Mouse (Mus musculus) limb, embryonic 12.5 days (tissue): ENCODE data around the gene Rft1. TPM values are rescaled to one million over a fixed set of nuclear protein-coding genes. Genes with fewer than 3 reads are reported as not detected.

Source experiments
- ATAC-seq: fragments of 200-750 bp; cut with Nextera tagmentation; 2 replicates; pipeline ENCODE4 v1.8.0; 2017; ENCODE audit warnings: low read depth, moderate TSS enrichment; ENCODE audit not compliant: insufficient number of reproducible peaks, insufficient read depth, low FRiP score, low TSS enrichment
- H3K27ac ChIP-seq: fragments of 300-500 bp; sonication (generic); 2 replicates; pipeline ENCODE4 v1.5.1; 2016; ENCODE audit warnings: mild to moderate bottlenecking, moderate library complexity
- H3K27me3 ChIP-seq: fragments of 300-500 bp; sonication (generic); 2 replicates; pipeline ENCODE4 v1.6.1; 2016; ENCODE audit warnings: mild to moderate bottlenecking, moderate library complexity
- H3K36me3 ChIP-seq: fragments of 300-500 bp; sonication (generic); 2 replicates; pipeline ENCODE4 v1.6.1; 2016; ENCODE audit warnings: mild to moderate bottlenecking, moderate library complexity
- H3K4me1 ChIP-seq: fragments of 300-500 bp; sonication (generic); replicated peaks from 2 replicates; pipeline ENCODE4 v1.6.1; 2016
- H3K4me2 ChIP-seq: fragments of 300-500 bp; sonication (generic); 2 replicates; pipeline ENCODE4 v1.6.1; 2016; ENCODE audit warnings: mild to moderate bottlenecking, moderate library complexity
- H3K4me3 ChIP-seq: fragments of 300-500 bp; sonication (generic); replicated peaks from 2 replicates; pipeline ENCODE4 v1.5.1; 2016; ENCODE audit warnings: mild to moderate bottlenecking
- H3K9ac ChIP-seq: fragments of 300-500 bp; sonication (generic); replicated peaks from 2 replicates; pipeline ENCODE4 v1.6.1; 2016; ENCODE audit warnings: mild to moderate bottlenecking, moderate library complexity
- H3K9me3 ChIP-seq: fragments of 300-500 bp; sonication (generic); 2 replicates; pipeline ENCODE4 v1.6.1; 2016; ENCODE audit warnings: mild to moderate bottlenecking, moderate library complexity
- WGBS: fragments of 180-500 bp; shearing (Covaris S2); methylation state at CpG from one replicate; pipeline ENCODE4 v1.1.7; 2016; 5-methylcytosine and 5-hydroxymethylcytosine counted together
- polyA plus RNA-seq: library from polyadenylated mRNA; unstranded; fragments of >200 nt; fragmentation: Nextera tagmentation; extraction: Ambion mirVana; gene quantifications from 2 replicates; pipeline ENCODE4 v1.2.1, GENCODE M21; 2016

The Rft1 gene
- polyA plus RNA-seq, 1 experiment from 2014 or later, result 20.3 TPM

DNA sequence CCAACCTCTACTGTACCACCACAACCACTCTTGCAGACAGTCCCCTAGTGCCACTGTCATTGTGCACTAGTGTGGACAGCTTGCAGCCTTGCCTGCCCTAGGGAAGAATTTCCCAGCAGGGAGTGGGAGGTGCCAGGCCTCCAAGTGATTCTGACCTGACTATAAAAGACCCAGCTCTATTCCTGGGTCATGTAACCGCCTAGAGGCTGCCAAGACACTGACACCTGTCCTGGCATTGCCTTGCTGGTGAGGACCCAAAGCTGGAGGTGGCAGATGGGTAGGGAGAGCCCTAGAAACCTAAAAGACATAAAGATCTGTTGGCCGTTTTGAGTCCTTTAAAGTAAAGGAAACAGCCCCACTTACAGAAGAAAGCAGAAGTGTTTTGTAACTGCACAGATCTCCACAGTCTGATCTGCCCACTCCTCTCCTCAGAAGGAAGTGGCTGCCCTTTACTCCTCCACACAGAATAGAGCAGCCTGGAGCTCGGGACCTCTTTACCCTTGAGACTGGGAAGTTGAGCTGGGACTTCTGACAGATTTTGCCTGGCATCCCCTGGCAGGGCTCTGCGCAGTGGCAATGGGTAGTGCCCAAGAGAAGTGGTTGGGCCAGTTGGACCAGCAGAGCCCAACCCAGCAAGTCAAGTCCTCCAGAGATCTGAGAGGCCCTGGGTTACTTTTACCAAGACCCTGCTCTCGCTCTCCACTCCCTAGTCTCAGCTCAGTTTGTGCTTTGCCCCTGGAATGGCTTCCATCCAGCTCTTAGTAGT lies 23.2 kb upstream of the Rft1 start:
- H3K9me3 ChIP-seq, result no peaks in the 10 kb centered on the region
- peaks cover 22% of the 10 kb centered on the region for H3K4me1 ChIP-seq
- WGBS, result 70% methylated on average over 5 of the region's 5 CpGs
- H3K9ac ChIP-seq, result no peak overlapping the region
- H3K4me2 ChIP-seq, result no peak overlapping the region
- no peak overlapping the region for H3K27ac ChIP-seq
- no peaks in the 10 kb centered on the region for H3K36me3 ChIP-seq
- ATAC-seq, result no peak
- no peaks in the 10 kb centered on the region for H3K27me3 ChIP-seq
- no peak overlapping the region for H3K4me3 ChIP-seq

DNA sequence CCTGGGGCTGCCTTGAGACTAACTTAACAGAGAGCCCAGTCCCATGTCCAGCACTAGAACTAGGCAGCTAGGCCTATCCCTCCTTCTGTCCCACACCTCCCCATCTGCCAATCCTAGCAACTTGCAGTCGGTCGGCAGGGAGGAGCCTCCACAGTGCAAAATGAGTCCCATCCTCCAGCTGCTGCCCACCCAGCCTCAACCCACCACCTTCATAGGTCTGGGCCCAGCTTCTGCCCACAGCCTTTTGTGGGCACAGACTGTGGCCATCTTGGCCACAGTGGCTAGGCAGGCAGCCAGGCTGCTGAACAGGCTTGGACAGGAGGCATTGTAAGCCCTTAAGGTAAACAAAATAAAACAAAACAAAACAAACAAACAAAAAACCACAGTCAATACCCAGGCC lies 22.3 kb upstream of the Rft1 start:
- Histone ChIP-seq H3K4me1 (peaks cover 24% of the 10 kb centered on the region), H3K4me3 (no peak overlapping the region), H3K4me2 (no peak overlapping the region), H3K27ac (no peak overlapping the region), H3K9me3 (no peaks in the 10 kb centered on the region), H3K9ac (no peak overlapping the region), H3K27me3 (no peaks in the 10 kb centered on the region), H3K36me3 (no peaks in the 10 kb centered on the region)
- no peak for ATAC-seq
- WGBS, result 35% methylated on average over 2 of the region's 2 CpGs

DNA sequence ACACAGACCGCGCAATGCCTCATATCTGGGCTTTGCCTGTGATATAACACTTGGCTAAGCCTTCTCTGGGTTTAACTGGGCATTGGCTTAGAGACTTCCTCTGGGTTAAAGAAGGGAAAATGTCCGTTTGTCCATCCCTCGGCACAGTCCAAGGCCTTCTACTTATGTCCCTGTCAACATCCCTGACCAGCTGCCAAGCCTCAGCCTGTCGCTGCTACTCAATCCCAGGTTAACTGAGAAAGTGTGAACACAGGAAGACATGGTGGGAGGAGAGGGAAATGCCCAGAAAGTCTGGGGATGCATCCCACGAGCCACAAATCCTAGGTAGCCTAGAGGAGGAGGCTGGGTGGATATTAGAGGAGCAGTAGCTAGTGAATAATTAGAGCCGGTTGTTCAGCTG lies 20.5 kb upstream of the Rft1 start:
- H3K27me3 ChIP-seq, result no peaks in the 10 kb centered on the region

DNA sequence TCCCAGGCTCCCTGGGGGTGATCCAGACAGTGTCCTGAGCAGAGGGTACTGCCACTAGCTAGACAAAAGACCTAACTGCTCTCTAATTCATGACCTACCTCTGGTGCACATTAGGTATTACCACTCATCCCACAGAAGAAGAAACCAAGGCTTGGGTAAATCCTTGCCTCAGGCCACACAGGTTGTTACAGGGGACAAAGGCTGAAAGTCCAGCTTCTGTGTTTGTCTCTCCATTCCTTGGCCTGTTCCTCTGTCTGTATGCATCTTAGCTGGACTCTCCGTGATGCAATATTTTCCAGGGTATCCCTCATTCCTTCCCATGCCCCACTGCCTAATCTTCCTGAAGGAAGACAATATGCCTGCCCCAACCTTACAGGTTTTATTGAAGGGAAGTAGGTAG lies 19.7 kb upstream of the Rft1 start:
- no peak overlapping the region for H3K27ac ChIP-seq
- H3K36me3 ChIP-seq, result no peaks in the 10 kb centered on the region
- no peaks in the 10 kb centered on the region for H3K27me3 ChIP-seq
- no peaks in the 10 kb centered on the region for H3K9me3 ChIP-seq
- no peak overlapping the region for H3K4me3 ChIP-seq
- no peak for ATAC-seq
- no peak overlapping the region for H3K9ac ChIP-seq
- H3K4me1 ChIP-seq, result peaks cover 33% of the 10 kb centered on the region
- H3K4me2 ChIP-seq, result no peak overlapping the region
- WGBS, result 81% methylated on average over 1 of the region's 1 CpGs

More for the DNA sequence above, 20.5 kb upstream of the Rft1 start:
- H3K36me3 ChIP-seq, result no peaks in the 10 kb centered on the region
- no peak for ATAC-seq
- WGBS, result 66% methylated on average over 7 of the region's 7 CpGs
- no peaks in the 10 kb centered on the region for H3K9me3 ChIP-seq
- peaks cover 33% of the 10 kb centered on the region for H3K4me1 ChIP-seq
- no peak overlapping the region for H3K9ac ChIP-seq
- H3K4me2 ChIP-seq, result no peak overlapping the region
- H3K27ac ChIP-seq, result no peak overlapping the region
- H3K4me3 ChIP-seq, result no peak overlapping the region

DNA sequence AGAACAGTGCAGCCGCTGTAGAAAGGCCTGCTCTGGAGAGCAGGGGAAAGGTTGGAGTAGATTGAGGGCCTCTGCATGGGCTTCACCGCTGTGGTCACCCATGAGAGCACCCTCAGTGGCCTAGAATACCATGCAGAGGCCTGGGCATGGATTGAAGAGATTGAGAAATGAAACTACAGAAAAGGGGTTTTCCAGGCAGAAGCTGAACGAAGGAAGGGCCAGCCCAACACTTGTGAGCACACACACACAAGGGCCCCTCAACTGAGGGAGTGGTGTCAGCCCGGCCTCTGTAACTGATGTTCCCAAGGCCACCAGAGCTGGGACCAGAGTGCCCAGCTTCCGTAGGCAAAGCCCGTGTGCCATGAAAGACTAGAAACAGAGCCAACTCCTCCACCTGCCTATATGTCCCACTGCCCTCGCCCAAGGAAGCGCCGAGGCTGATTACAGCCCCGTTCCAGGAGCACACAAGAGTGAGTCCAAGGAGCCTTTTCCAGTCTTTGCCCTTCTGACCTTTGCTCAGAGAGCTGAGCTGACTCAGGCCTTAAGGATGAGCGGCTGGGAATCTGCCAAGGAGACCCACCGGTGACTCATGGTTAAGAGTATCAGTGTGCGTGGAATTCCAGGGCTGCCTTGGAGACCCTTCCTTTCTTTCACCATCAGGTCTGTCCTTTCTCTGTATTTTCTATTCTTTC lies 18.8 kb upstream of the Rft1 start:
- WGBS, result 86% methylated on average over 13 of the region's 13 CpGs
- Histone ChIP-seq H3K4me1 (peaks cover 33% of the 10 kb centered on the region), H3K4me2 (no peak overlapping the region), H3K27me3 (no peaks in the 10 kb centered on the region), H3K9ac (no peak overlapping the region), H3K4me3 (no peak overlapping the region), H3K27ac (no peak overlapping the region), H3K36me3 (no peaks in the 10 kb centered on the region), H3K9me3 (no peaks in the 10 kb centered on the region)
- no peak for ATAC-seq

DNA sequence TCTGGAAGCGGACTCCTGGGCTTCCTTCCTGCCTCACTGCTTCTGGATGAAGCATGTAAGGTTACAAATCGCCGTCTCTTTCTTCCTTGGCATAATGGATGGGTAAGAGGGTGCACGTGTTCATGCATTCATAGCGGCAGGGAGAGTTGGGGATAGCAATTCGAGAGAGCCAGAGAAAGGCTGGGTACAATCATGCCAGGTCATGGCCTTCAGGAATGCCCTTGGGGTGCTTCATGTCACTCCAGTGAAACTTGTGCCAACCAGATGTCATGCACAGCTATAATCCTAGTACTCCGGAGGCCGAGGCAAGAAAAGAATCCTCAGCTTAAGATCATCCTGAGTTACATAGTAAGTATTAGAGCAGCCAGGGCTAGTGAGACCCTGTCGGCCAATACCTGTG lies 17.7 kb upstream of the Rft1 start:
- Histone ChIP-seq H3K4me1 (peaks cover 29% of the 10 kb centered on the region), H3K36me3 (no peaks in the 10 kb centered on the region), H3K4me3 (no peak overlapping the region), H3K4me2 (no peak overlapping the region), H3K9ac (no peak overlapping the region), H3K27me3 (no peaks in the 10 kb centered on the region), H3K9me3 (no peaks in the 10 kb centered on the region), H3K27ac (0 out of 2 replicates have a peak overlapping the region, but pooled peaks have one; percentile 24)
- no peak for ATAC-seq
- 77% methylated on average over 9 of the region's 9 CpGs for WGBS

DNA sequence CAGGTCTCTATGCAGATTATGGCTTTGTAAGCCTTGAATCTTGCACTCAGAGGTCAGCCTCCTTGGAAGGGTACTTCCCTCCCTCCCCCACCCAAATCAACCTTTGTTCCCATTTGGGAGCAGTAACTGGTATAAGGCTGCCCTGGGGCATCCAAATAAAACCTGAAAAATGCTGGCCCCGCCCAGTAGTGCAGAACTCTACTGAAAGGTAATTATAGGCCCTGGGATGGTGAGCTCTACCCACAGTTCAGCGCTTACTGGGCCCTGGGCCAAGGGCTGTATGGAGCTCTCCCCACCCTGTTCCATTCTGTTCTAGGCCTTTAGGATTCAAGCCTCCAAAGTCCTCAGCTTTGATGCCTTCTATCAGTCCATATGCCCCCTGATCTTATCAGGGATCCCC lies 17.1 kb upstream of the Rft1 start:
- Histone ChIP-seq H3K4me3 (no peak overlapping the region), H3K36me3 (no peaks in the 10 kb centered on the region), H3K27me3 (no peaks in the 10 kb centered on the region), H3K9me3 (no peaks in the 10 kb centered on the region), H3K4me1 (peaks cover 28% of the 10 kb centered on the region), H3K4me2 (no peak overlapping the region), H3K9ac (no peak overlapping the region), H3K27ac (peak overlapping the region; percentile 68)
- peak; percentile 32; the same call in 1 of the 2 replicates for ATAC-seq
- WGBS, result 49% methylated on average over 2 of the region's 2 CpGs

DNA sequence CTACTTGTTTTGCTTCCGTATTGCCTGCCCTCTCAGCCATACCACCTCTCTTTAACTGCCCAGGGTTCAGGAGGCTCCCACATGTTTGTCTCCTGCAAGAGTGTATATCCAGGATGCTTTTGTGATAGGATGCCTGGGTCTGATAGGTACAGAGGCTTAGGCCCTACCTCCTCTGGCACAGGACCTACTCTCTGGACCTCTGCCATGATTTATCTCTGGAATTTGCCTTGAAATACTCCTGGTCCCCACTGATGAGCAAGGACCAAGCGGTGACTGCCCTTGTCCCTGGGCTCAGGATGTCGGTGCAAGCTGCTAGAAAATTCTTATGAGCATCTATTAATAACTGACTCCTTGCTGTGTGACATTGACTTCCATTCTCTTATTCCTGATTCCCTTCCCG lies 16.2 kb upstream of the Rft1 start:
- WGBS, result 92% methylated on average over 4 of the region's 4 CpGs
- Histone ChIP-seq H3K36me3 (no peaks in the 10 kb centered on the region), H3K27me3 (no peaks in the 10 kb centered on the region), H3K9ac (no peak overlapping the region), H3K4me1 (peaks cover 19% of the 10 kb centered on the region), H3K27ac (peak overlapping the region; percentile 68; the same call in 1 of the 2 replicates), H3K9me3 (no peaks in the 10 kb centered on the region), H3K4me2 (no peak overlapping the region), H3K4me3 (no peak overlapping the region)
- ATAC-seq, result no peak

DNA sequence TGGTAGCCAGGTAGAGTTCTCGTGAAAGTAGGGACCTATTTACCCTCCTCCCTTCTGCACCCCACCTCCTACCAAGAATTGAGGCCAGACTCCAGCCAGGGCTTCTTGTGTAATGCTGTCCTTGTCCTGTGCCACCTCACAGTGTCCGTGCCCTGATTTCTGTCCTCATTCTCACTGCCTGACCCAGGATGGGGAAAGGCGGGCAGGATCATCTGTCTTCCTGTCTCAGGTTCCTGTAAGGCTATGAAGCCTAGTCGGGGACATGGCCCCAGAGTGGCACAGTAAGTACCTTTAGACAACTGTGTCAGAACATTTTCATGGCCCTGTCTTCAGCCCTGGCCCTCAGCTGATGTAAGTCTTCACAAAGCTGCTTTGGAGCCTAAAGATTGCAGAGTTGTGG lies 15.5 kb upstream of the Rft1 start:
- 83% methylated on average over 4 of the region's 4 CpGs for WGBS

DNA sequence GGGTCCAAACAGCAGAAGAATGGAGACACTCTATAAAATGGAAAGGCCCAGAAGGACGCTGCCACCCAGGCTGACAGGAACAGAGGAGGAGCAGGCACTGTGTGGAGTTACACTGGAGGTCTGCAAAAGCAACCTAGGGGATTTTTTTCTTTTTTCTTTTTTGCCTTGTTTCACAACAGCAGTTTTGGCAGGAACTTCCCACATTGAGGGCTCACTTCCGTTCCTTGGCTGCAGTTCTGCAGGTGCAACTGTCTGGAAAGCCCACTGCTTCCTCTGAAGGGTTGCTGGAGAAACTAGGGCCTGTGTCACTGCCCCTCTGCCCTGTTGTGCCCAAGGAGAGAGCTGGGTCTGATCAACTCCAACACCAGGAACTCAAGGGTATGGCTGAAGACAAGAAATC lies 12.4 kb upstream of the Rft1 start:
- no peaks in the 10 kb centered on the region for H3K27me3 ChIP-seq
- WGBS, result 76% methylated on average over 2 of the region's 2 CpGs
- no peak for ATAC-seq
- H3K4me3 ChIP-seq, result no peak overlapping the region
- no peaks in the 10 kb centered on the region for H3K9me3 ChIP-seq
- no peak overlapping the region for H3K4me2 ChIP-seq
- no peak overlapping the region for H3K27ac ChIP-seq
- no peak overlapping the region for H3K9ac ChIP-seq
- peaks cover 13% of the 10 kb centered on the region for H3K4me1 ChIP-seq
- no peaks in the 10 kb centered on the region for H3K36me3 ChIP-seq

More for the DNA sequence above, 15.5 kb upstream of the Rft1 start:
- H3K9ac ChIP-seq, result no peak overlapping the region
- H3K27me3 ChIP-seq, result no peaks in the 10 kb centered on the region
- no peak overlapping the region for H3K4me2 ChIP-seq
- H3K9me3 ChIP-seq, result no peaks in the 10 kb centered on the region
- H3K36me3 ChIP-seq, result no peaks in the 10 kb centered on the region
- H3K27ac ChIP-seq, result no peak overlapping the region
- peaks cover 19% of the 10 kb centered on the region for H3K4me1 ChIP-seq
- ATAC-seq, result no peak
- H3K4me3 ChIP-seq, result no peak overlapping the region

DNA sequence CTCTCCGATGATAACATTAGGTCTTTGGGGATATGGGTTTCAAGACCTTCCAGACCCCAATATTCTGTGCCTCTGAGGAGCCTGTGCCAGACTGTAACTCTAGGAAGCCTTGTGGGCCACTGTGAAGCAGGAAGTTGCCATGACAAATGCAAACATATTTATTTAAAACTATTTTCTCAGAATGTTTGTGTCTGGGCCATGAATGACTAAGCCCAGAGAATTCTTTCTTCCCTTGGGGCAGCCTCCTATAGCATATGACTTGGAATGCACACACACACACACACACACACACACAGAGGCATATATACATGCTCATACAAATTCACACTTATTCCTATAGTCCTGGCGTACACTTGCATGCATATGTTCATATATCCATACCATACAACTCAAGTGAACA lies 10.1 kb upstream of the Rft1 start:
- H3K4me2 ChIP-seq, result no peak overlapping the region
- H3K9ac ChIP-seq, result no peak overlapping the region
- no peaks in the 10 kb centered on the region for H3K9me3 ChIP-seq
- no peak for ATAC-seq
- H3K27me3 ChIP-seq, result no peaks in the 10 kb centered on the region
- H3K4me3 ChIP-seq, result no peak overlapping the region
- no peak overlapping the region for H3K27ac ChIP-seq
- H3K36me3 ChIP-seq, result no peaks in the 10 kb centered on the region
- 82% methylated on average over 2 of the region's 2 CpGs for WGBS
- H3K4me1 ChIP-seq, result no peaks in the 10 kb centered on the region; the same call in 1 of the 2 replicates
